Mouse (Mus musculus): ENCODE results near the gene Slc25a36.

Gene Slc25a36

GRCm38 (mm10) chr9:97110571-97111390 lies at the start of gene Slc25a36:
Gene Slc25a36, minus strand, starts transcription at chr9:97111157.
- in situ Hi-C loops (cut with MboI, MseI) = no loop called here

- in situ Hi-C loops (cut with MboI, MseI) = loop anchor here in 1 of 2 experiments (5.0 kb wide), 1 partner anchor 241 kb away; no protein-coding TSS in a partner anchor
These were observed 47.5 kb upstream of the Slc25a36 start for GRCm38 (mm10) chr9:97158412-97158811.

GRCm38 (mm10) chr9:97155981-97156380 lies 45.0 kb upstream of the Slc25a36 start:
- in situ Hi-C loops (cut with MboI, MseI) = loop anchor here in 1 of 2 experiments (5.0 kb wide), 1 partner anchor 239 kb away; no protein-coding TSS in a partner anchor

- in situ Hi-C loops (cut with MboI, MseI) = loop anchor here in 1 of 2 experiments (5.0 kb wide), 1 partner anchor 238 kb away; no protein-coding TSS in a partner anchor
These were observed 44.0 kb upstream of the Slc25a36 start for GRCm38 (mm10) chr9:97154956-97155355.

GRCm38 (mm10) chr9:97153006-97153405 lies 42.0 kb upstream of the Slc25a36 start:
- in situ Hi-C loops (cut with MboI, MseI) = no loop called here

- in situ Hi-C loops (cut with MboI, MseI) = no loop called here
These were observed 36.3 kb upstream of the Slc25a36 start for GRCm38 (mm10) chr9:97147270-97147669.

- in situ Hi-C loops (cut with MboI, MseI) = no loop called here
These were observed 34.4 kb upstream of the Slc25a36 start for GRCm38 (mm10) chr9:97145351-97145750.

GRCm38 (mm10) chr9:97143416-97143815 lies 32.5 kb upstream of the Slc25a36 start:
- in situ Hi-C loops (cut with MboI, MseI) = no loop called here

GRCm38 (mm10) chr9:97142558-97142957 lies 31.6 kb upstream of the Slc25a36 start:
- in situ Hi-C loops (cut with MboI, MseI) = no loop called here

- in situ Hi-C loops (cut with MboI, MseI) = no loop called here
These were observed 30.8 kb upstream of the Slc25a36 start for GRCm38 (mm10) chr9:97141723-97142122.

GRCm38 (mm10) chr9:97140145-97140932 lies 29.4 kb upstream of the Slc25a36 start:
- in situ Hi-C loops (cut with MboI, MseI) = no loop called here

- in situ Hi-C loops (cut with MboI, MseI) = no loop called here
These were observed 26.7 kb upstream of the Slc25a36 start for GRCm38 (mm10) chr9:97137678-97138077.

GRCm38 (mm10) chr9:97137116-97137515 lies 26.2 kb upstream of the Slc25a36 start:
- in situ Hi-C loops (cut with MboI, MseI) = no loop called here

GRCm38 (mm10) chr9:97135866-97136265 lies 24.9 kb upstream of the Slc25a36 start:
- in situ Hi-C loops (cut with MboI, MseI) = no loop called here

- in situ Hi-C loops (cut with MboI, MseI) = no loop called here
These were observed 22.2 kb upstream of the Slc25a36 start for GRCm38 (mm10) chr9:97133178-97133577.

- in situ Hi-C loops (cut with MboI, MseI) = no loop called here
These were observed 19.0 kb upstream of the Slc25a36 start for GRCm38 (mm10) chr9:97130001-97130400.

- in situ Hi-C loops (cut with MboI, MseI) = loop anchor here in 1 of 2 experiments (10.0 kb wide), 1 partner anchor 1191 kb away; no protein-coding TSS in a partner anchor
These were observed 13.2 kb upstream of the Slc25a36 start for GRCm38 (mm10) chr9:97123934-97124692.

- in situ Hi-C loops (cut with MboI, MseI) = loop anchor here in 1 of 2 experiments (10.0 kb wide), 1 partner anchor 1193 kb away; no protein-coding TSS in a partner anchor
These were observed 10.5 kb upstream of the Slc25a36 start for GRCm38 (mm10) chr9:97121432-97121831.

- in situ Hi-C loops (cut with MboI, MseI) = no loop called here
These were observed 3.3 kb upstream of the Slc25a36 start for GRCm38 (mm10) chr9:97114271-97114670.

GRCm38 (mm10) chr9:97113555-97113929 lies 2.6 kb upstream of the Slc25a36 start:
- in situ Hi-C loops (cut with MboI, MseI) = no loop called here

GRCm38 (mm10) chr9:97112797-97113554 lies 2.0 kb upstream of the Slc25a36 start:
- in situ Hi-C loops (cut with MboI, MseI) = no loop called here
